Mouse (Mus musculus) forebrain, embryonic 15.5 days (tissue): ENCODE measurements at regions not wholly inside any gene's neighbourhood (a gene's known extent, or its start where the extent isn't known, plus 50 kb on each side); places are given as distances from the start of the nearest gene placed in this dataset.
"Not testable (repeated sequence)": the region's sequence is repeated elsewhere in the genome, so short reads cannot be mapped to it uniquely, and the experiment has no call there.

Experiments used
- ATAC-seq: fragments of 200-750 bp; cut with Nextera tagmentation; replicated peaks from 2 replicates; pipeline ENCODE4 v1.8.0; 2017; ENCODE audit warnings: mild to moderate bottlenecking, moderate TSS enrichment, moderate library complexity
- H3K27ac ChIP-seq: fragments of 300-500 bp; sonication (generic); replicated peaks from 2 replicates; pipeline ENCODE4 v1.5.1; 2015; ENCODE audit warnings: mild to moderate bottlenecking, inconsistent platforms
- H3K27me3 ChIP-seq: fragments of 300-500 bp; sonication (generic); 2 replicates; pipeline ENCODE4 v1.6.1; 2015; ENCODE audit warnings: inconsistent platforms
- H3K36me3 ChIP-seq: fragments of 300-500 bp; sonication (generic); 2 replicates; pipeline ENCODE4 v1.6.1; 2015; ENCODE audit warnings: mild to moderate bottlenecking, inconsistent platforms
- H3K4me1 ChIP-seq: fragments of 300-500 bp; sonication (generic); 2 replicates; pipeline ENCODE4 v1.6.1; 2015; ENCODE audit warnings: inconsistent platforms
- H3K4me2 ChIP-seq: fragments of 300-500 bp; sonication (generic); replicated peaks from 2 replicates; pipeline ENCODE4 v1.6.1; 2015; ENCODE audit warnings: mild to moderate bottlenecking, inconsistent platforms
- H3K4me3 ChIP-seq: fragments of 300-500 bp; sonication (generic); 2 replicates; pipeline ENCODE4 v1.5.1; 2015; ENCODE audit warnings: mild to moderate bottlenecking, inconsistent platforms
- H3K9ac ChIP-seq: fragments of 300-500 bp; sonication (generic); replicated peaks from 2 replicates; pipeline ENCODE4 v1.6.1; 2015; ENCODE audit warnings: mild to moderate bottlenecking, inconsistent platforms
- H3K9me3 ChIP-seq: fragments of 300-500 bp; sonication (generic); 2 replicates; pipeline ENCODE4 v1.6.1; 2016; ENCODE audit warnings: inconsistent platforms
- WGBS: fragments of 180-500 bp; shearing (Covaris S2); methylation state at CpG from one replicate; pipeline ENCODE4 v1.1.7; 2015; ENCODE audit warnings: mixed read lengths; 5-methylcytosine and 5-hydroxymethylcytosine counted together

GRCm38 (mm10) chr5:25639187-25639586, 66.4 kb downstream of the Xrcc2 start:
- no peak overlapping the region for H3K9ac ChIP-seq
- no peak overlapping the region for H3K4me3 ChIP-seq
- WGBS: 79% methylated on average over 5 of the region's 5 CpGs
- 0 out of 2 replicates have a peak overlapping the region, but pooled peaks have one; percentile 11 for H3K27ac ChIP-seq
- no peak overlapping the region for H3K4me2 ChIP-seq
- H3K36me3 ChIP-seq: no peaks in the 10 kb centered on the region
- no peaks in the 10 kb centered on the region for H3K27me3 ChIP-seq
- H3K4me1 ChIP-seq: no peaks in the 10 kb centered on the region
- H3K9me3 ChIP-seq: no peaks in the 10 kb centered on the region
- peak; percentile 76; the same call in 1 of the 2 replicates for ATAC-seq

- H3K4me3 ChIP-seq: no peak overlapping the region
- H3K9me3 ChIP-seq: no peaks in the 10 kb centered on the region
- no peak overlapping the region for H3K9ac ChIP-seq
- no peaks in the 10 kb centered on the region for H3K27me3 ChIP-seq
- H3K27ac ChIP-seq: no peak overlapping the region
- H3K4me1 ChIP-seq: no peaks in the 10 kb centered on the region
- no peak overlapping the region for H3K4me2 ChIP-seq
- ATAC-seq: no peak
- H3K36me3 ChIP-seq: no peaks in the 10 kb centered on the region
Observed at GRCm38 (mm10) chr5:25638097-25638496, 67.5 kb downstream of the Xrcc2 start.

- no peak for ATAC-seq
- Histone ChIP-seq H3K36me3 (no peaks in the 10 kb centered on the region), H3K27me3 (no peaks in the 10 kb centered on the region), H3K4me2 (no peak overlapping the region), H3K9ac (no peak overlapping the region), H3K9me3 (no peaks in the 10 kb centered on the region), H3K4me1 (no peaks in the 10 kb centered on the region), H3K27ac (no peak overlapping the region), H3K4me3 (no peak overlapping the region)
- WGBS: 80% methylated on average over 5 of the region's 5 CpGs
Observed at GRCm38 (mm10) chr5:25632861-25633535, 72.6 kb downstream of the Xrcc2 start.

- no peaks in the 10 kb centered on the region for H3K9me3 ChIP-seq
- no peak overlapping the region for H3K4me3 ChIP-seq
- no peak overlapping the region for H3K27ac ChIP-seq
- no peak overlapping the region for H3K9ac ChIP-seq
- H3K4me2 ChIP-seq: no peak overlapping the region
- no peaks in the 10 kb centered on the region for H3K27me3 ChIP-seq
- no peak for ATAC-seq
- no peaks in the 10 kb centered on the region for H3K36me3 ChIP-seq
- 93% methylated on average over 4 of the region's 4 CpGs for WGBS
- no peaks in the 10 kb centered on the region for H3K4me1 ChIP-seq
Observed at GRCm38 (mm10) chr5:25629731-25630130, 75.9 kb downstream of the Xrcc2 start.

- H3K27me3 ChIP-seq: no peaks in the 10 kb centered on the region
- no peak for ATAC-seq
- no peaks in the 10 kb centered on the region for H3K36me3 ChIP-seq
- H3K9ac ChIP-seq: no peak overlapping the region
- WGBS: 90% methylated on average over 5 of the region's 5 CpGs
- 0 out of 2 replicates have a peak, but pooled peaks cover under 1% of the 10 kb centered on the region for H3K4me1 ChIP-seq
- no peak overlapping the region for H3K4me2 ChIP-seq
- H3K27ac ChIP-seq: no peak overlapping the region
- H3K9me3 ChIP-seq: no peaks in the 10 kb centered on the region
- no peak overlapping the region for H3K4me3 ChIP-seq
Observed at GRCm38 (mm10) chr5:25628504-25628903, 77.1 kb downstream of the Xrcc2 start.

- no peak overlapping the region for H3K4me2 ChIP-seq
- WGBS: 81% methylated on average over 5 of the region's 5 CpGs
- no peaks in the 10 kb centered on the region for H3K36me3 ChIP-seq
- ATAC-seq: no peak
- H3K9me3 ChIP-seq: no peaks in the 10 kb centered on the region
- no peak overlapping the region for H3K27ac ChIP-seq
- no peaks in the 10 kb centered on the region for H3K27me3 ChIP-seq
- no peak overlapping the region for H3K4me3 ChIP-seq
- H3K9ac ChIP-seq: no peak overlapping the region
- H3K4me1 ChIP-seq: 0 out of 2 replicates have a peak, but pooled peaks cover 3% of the 10 kb centered on the region
Observed at GRCm38 (mm10) chr5:25627086-25627485, 78.5 kb downstream of the Xrcc2 start.

- WGBS: 45% methylated on average over 1 of the region's 1 CpGs
- Histone ChIP-seq H3K4me3 (no peak overlapping the region), H3K4me1 (0 out of 2 replicates have a peak, but pooled peaks cover 3% of the 10 kb centered on the region), H3K27ac (no peak overlapping the region), H3K9ac (no peak overlapping the region), H3K36me3 (no peaks in the 10 kb centered on the region), H3K27me3 (no peaks in the 10 kb centered on the region), H3K4me2 (no peak overlapping the region), H3K9me3 (no peaks in the 10 kb centered on the region)
- ATAC-seq: peak; percentile 35; the same call in 1 of the 2 replicates
Observed at GRCm38 (mm10) chr5:25624029-25624428, 81.6 kb downstream of the Xrcc2 start.

GRCm38 (mm10) chr5:25619872-25620271, 85.8 kb downstream of the Xrcc2 start:
- no peak overlapping the region for H3K4me2 ChIP-seq
- no peak for ATAC-seq
- H3K4me3 ChIP-seq: no peak overlapping the region
- H3K9ac ChIP-seq: no peak overlapping the region
- no peaks in the 10 kb centered on the region for H3K27me3 ChIP-seq
- H3K36me3 ChIP-seq: no peaks in the 10 kb centered on the region
- 0 out of 2 replicates have a peak, but pooled peaks cover 3% of the 10 kb centered on the region for H3K4me1 ChIP-seq
- 78% methylated on average over 5 of the region's 5 CpGs for WGBS
- H3K27ac ChIP-seq: no peak overlapping the region
- no peaks in the 10 kb centered on the region for H3K9me3 ChIP-seq

- H3K4me1 ChIP-seq, H3K27ac ChIP-seq, H3K9me3 ChIP-seq, H3K4me3 ChIP-seq, H3K4me2 ChIP-seq, ATAC-seq, H3K36me3 ChIP-seq, H3K27me3 ChIP-seq, H3K9ac ChIP-seq: not testable (repeated sequence)
- WGBS: 64% methylated on average over 2 of the region's 2 CpGs
Observed at GRCm38 (mm10) chr5:25619337-25619736, 86.3 kb downstream of the Xrcc2 start.

- Histone ChIP-seq H3K9ac (no peak overlapping the region), H3K36me3 (no peaks in the 10 kb centered on the region), H3K27me3 (no peaks in the 10 kb centered on the region), H3K4me3 (no peak overlapping the region), H3K4me2 (no peak overlapping the region), H3K4me1 (peaks cover 11% of the 10 kb centered on the region), H3K9me3 (no peaks in the 10 kb centered on the region), H3K27ac (peak overlapping the region; percentile 60)
- WGBS: 94% methylated on average over 4 of the region's 4 CpGs
- ATAC-seq: no peak
Observed at GRCm38 (mm10) chr5:25614659-25615061, 91.0 kb downstream of the Xrcc2 start.

GRCm38 (mm10) chr5:25613844-25614658, 91.6 kb downstream of the Xrcc2 start:
- Histone ChIP-seq H3K4me3 (no peak overlapping the region), H3K9ac (no peak overlapping the region), H3K27ac (peak overlapping the region; percentile 60), H3K4me1 (peaks cover 11% of the 10 kb centered on the region), H3K9me3 (no peaks in the 10 kb centered on the region), H3K4me2 (no peak overlapping the region), H3K27me3 (no peaks in the 10 kb centered on the region), H3K36me3 (no peaks in the 10 kb centered on the region)
- 57% methylated on average over 8 of the region's 8 CpGs for WGBS
- ATAC-seq: peak; percentile 82

- 57% methylated on average over 9 of the region's 9 CpGs for WGBS
- H3K4me3 ChIP-seq: no peak overlapping the region
- H3K9ac ChIP-seq: no peak overlapping the region
- H3K27ac ChIP-seq: peak overlapping the region; percentile 60; the same call in 1 of the 2 replicates
- no peak overlapping the region for H3K4me2 ChIP-seq
- no peak; the same call in 1 of the 2 replicates for ATAC-seq
- H3K9me3 ChIP-seq: no peaks in the 10 kb centered on the region
- peaks cover 11% of the 10 kb centered on the region for H3K4me1 ChIP-seq
- no peaks in the 10 kb centered on the region for H3K27me3 ChIP-seq
- H3K36me3 ChIP-seq: no peaks in the 10 kb centered on the region
Observed at GRCm38 (mm10) chr5:25612036-25612705, 93.5 kb downstream of the Xrcc2 start.
